Mouse (Mus musculus) gonadal fat pad, adult 2 months (tissue): ENCODE data around the gene Rap2b. TPM values are rescaled to one million over a fixed set of nuclear protein-coding genes. Genes with fewer than 3 reads are reported as not detected.

ENCODE experiments used
- DNase-seq: peaks from one replicate; pipeline ENCODE4 v3.0.0-alpha.2; 2012; ENCODE audit warnings: low read depth
- polyA plus RNA-seq: library from polyadenylated mRNA; depleted of rRNA; stranded (reverse); fragments of >200 nt; gene quantifications from 2 replicates; pipeline ENCODE4 v1.2.3, GENCODE M21; 2012; rRNA removed

Rap2b gene
- polyA plus RNA-seq, 1 experiment: 4.5 TPM

DNA sequence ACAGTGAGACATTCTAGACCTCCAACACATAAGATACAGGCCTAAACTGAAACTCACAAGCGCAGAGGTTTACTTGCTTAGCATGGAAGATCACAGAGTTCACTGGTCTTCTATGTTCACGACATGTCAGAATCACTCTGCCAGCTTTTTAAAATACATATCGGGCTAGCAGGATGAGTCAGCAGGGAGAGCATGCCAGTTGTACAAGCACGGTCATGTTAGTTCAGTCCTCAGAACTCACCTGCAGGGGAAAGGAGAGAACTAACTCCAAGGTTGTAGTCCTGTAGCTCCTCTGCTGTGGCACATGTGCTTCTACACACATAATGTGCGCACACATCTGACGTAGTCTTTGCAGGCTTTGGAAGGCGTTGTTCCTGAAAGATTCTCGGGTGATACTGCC, 14.6 kb downstream of the Rap2b start:
- peak; percentile 79 for DNase-seq

DNA sequence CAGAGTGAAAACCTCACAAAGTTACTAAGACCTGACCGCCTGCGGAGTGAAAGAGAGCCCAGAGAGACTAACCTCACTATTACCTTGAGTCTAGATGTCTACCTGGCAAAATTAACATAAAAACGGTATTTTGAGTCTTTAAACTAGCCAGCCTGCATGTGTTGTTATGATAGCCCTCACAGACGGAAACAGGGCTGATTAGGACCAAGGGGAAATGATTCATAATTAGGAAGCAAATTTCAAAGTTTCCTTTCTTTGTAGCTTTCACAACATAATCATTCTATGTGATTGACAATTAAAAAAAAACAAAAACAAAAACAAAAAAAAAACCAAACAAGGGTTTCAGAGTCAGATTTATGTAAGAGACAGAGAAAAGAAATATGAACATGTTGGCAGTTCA, 24.9 kb downstream of the Rap2b start:
- no peak for DNase-seq

DNA sequence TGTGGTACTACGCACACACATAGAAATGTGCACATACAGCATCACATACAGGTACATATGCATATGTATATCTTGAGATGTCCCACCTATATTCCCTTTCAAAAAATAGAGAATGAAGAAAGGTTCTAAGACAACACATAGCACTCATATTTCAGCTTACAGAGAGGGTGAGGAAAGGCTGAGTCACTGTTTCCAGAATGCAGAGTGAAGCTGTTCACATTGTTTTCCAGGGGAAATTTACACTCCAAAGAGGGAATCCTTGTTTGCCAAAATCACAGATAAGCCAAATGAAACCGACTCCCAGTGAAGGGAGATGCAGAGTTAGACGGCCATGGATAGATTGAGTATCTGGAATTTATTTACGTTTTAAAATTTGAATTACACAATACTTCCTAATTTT, 30.1 kb downstream of the Rap2b start:
- no peak for DNase-seq

DNA sequence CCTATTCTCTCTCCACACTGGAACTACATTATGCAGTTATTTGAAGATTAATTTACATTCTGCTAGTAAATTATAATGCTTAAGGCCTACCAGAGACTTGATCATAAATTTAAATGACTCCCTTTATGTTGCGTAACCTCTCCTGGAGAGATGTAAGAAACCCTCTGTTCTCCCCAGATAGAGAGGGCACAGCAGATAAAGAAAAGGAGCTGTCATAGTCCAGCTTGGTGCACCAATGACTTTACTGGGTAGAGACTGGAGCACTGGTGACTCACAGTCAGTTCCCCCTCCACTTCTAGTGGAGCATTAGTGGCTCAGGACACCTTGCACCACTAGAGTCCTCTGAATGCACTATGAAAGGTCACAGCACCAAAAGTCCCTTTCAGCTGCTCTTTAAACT, 31.4 kb downstream of the Rap2b start:
- DNase-seq: no peak

DNA sequence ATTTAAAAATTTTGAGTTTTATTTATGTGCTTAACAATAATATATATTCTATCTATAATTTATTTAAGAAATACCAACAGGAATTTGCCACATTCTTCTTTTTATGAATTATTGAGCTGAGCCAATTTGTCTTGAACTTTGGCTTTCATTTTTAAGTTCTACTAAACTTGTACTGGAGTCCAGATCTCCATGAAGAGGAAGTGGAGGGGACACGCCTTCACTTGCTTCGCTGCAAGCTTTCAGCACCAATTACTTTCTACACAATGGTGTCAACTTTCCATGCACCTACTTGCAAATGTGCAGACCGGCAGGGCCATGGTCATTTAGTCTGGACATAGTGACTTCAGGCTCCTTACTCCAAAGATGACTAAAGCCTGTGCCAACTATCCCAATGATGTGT, 32.1 kb downstream of the Rap2b start:
- DNase-seq: no peak

DNA sequence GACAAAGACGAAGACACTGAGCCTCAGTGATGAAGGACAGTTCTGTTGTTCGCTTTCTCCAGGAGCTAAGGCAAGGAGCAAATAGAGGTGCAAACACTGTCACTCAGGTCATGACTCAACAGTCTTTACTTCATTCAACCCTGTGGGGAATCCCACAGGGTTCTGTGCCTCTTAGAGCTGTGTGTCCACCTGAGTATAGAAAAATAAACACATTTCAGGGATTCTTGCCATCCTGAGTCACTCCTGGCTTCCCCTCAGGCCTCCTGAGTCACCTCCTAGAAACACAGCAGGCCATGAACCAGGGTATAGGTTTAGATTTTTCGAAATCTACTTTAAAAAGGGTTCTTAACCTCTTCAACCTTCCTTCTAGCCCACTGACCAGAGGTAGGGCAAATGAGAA, 33.9 kb downstream of the Rap2b start:
- DNase-seq: no peak

DNA sequence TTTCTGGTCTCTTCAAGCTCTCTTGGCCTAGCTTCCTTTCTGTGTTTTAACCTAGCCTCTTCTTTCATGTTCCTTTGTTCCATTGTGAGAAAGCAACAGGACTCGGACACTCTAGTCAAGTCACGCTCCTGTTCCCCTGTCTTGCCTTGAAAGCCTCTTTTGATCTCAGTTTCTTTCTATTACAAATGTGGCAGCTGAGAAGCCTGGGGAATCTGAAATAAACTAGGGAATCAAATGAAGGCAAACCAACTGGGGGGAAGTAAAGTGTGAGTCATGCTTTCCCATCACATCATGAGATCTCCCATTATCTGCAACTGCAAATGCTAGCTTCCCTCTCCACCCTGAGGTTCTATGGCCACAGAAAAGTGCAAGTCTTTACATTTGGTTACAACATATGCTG, 35.3 kb downstream of the Rap2b start:
- DNase-seq: no peak

DNA sequence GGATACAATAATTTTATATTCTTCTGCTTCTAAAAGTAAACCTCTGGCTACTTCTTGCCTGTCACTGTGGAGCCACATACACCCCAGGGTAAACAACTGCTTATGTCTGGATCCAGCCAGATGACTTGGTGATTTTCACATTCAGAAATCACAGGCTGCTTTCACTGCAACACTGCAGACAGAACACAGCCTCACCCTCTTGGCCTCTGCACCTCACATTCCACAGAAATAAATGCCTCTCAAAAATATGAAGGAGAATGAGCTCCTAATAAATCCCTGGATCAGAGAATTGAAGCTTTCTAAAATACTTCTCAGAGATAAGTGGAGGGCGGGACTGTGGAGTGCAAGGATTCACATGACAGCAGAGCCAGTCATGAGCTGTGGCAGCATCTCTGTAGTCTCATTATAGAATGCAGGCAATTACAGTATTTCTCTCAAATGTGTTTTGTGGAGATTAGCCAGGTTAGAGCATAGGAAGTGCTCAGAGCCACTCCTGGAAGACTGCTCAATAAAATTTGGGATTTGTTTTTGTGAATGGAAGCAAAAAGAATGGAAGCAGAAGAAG, 39.5 kb downstream of the Rap2b start:
- DNase-seq: no peak

DNA sequence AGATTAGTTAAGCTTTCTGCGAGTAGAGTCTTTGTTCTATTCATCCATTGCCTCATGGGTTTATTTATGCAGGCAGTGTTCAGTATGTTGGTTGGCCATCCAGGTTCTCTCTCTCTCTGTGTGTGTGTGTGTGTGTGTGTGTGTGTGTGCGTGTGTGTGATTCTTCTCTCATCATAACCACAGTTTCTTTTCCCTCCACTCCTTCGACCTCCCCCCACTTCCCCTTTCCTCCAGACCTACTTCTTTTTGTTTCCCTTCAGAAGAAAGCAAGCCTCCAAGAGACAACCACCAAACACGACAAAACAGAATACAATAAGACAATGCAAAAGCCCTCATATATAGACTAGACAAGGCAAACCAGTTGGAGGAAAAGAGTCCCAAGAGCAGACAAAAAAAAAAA, 45.5 kb downstream of the Rap2b start:
- no peak for DNase-seq

DNA sequence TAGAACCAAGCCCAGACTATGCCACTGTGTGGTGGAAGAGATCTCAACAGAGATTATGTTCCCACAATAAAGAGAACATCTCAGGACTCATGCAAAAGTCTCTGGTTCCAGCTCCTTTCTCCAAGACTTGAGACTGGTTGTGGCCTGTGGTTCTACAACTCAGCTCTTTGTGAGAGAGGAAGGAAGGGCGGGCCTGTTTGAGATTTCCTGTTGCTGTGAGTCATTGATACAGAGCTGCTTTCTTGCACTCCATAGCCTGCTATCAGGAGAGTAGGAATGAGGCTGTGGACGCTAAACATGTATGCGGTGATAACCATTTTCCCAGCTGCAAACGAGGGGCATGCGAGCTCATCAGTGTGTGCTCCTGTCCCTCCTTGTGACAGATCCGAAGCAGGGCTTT, 48.2 kb downstream of the Rap2b start:
- no peak for DNase-seq

DNA sequence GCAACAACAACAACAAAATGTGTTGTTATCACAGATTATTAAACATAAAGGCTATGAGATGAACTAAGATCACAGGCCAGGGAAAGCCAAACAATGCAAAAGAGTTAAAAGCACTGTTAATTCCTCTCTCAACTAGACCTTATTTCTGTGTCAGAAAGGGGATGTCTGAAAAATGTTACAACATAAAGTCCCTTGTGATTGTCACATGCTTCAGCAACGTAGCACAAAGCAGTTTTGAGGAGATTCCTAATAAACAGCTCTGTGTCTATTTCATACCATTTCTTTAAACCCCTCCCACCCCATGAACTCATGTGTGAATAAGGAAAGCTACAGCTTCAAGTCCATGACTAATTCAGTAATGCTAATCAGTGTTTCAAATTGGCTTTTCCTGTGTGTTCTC, 54.4 kb downstream of the Rap2b start:
- DNase-seq: no peak

Other genes with a start within 250 kb of the Rap2b start
- gene B430305J03Rik, start 4.3 kb downstream of the Rap2b start, polyA plus RNA-seq: 0.24 and 0.28 TPM in 2 replicates